Mouse (Mus musculus) midbrain, embryonic 11.5 days (tissue): ENCODE data around the gene Tmem186. TPM values are rescaled to one million over a fixed set of nuclear protein-coding genes. Genes with fewer than 3 reads are reported as not detected.

Experiments
- ATAC-seq: fragments of 200-750 bp; cut with Nextera tagmentation; 2 replicates; pipeline ENCODE4 v1.8.0; 2017; ENCODE audit warnings: moderate TSS enrichment, moderate library complexity; ENCODE audit not compliant: low FRiP score
- DNase-seq: peaks from one replicate; pipeline ENCODE4 v3.0.0; 2015; ENCODE audit warnings: low spot score; ENCODE audit errors: missing footprints
- H3K27ac ChIP-seq: fragments of 300-500 bp; sonication (generic); 2 replicates; pipeline ENCODE4 v1.5.1; 2014; ENCODE audit warnings: low read depth, low read length
- H3K27me3 ChIP-seq: fragments of 300-500 bp; sonication (generic); 2 replicates; pipeline ENCODE4 v1.6.1; 2014; ENCODE audit warnings: mild to moderate bottlenecking, low read length, moderate library complexity, mixed read lengths; ENCODE audit not compliant: control insufficient read depth, insufficient read depth
- H3K36me3 ChIP-seq: fragments of 300-500 bp; sonication (generic); 2 replicates; pipeline ENCODE4 v1.6.1; 2014; ENCODE audit warnings: mild to moderate bottlenecking, low read length, moderate library complexity, mixed read lengths; ENCODE audit not compliant: control insufficient read depth, insufficient read depth
- H3K4me1 ChIP-seq: fragments of 300-500 bp; sonication (generic); 2 replicates; pipeline ENCODE4 v1.6.1; 2014; ENCODE audit warnings: low read length; ENCODE audit not compliant: control insufficient read depth, insufficient read depth
- H3K4me2 ChIP-seq: fragments of 300-500 bp; sonication (generic); 2 replicates; pipeline ENCODE4 v1.6.1; 2014; ENCODE audit warnings: mild to moderate bottlenecking, moderate library complexity
- H3K4me3 ChIP-seq: fragments of 300-500 bp; sonication (generic); 2 replicates; pipeline ENCODE4 v1.5.1; 2014; ENCODE audit warnings: low read depth, low read length
- H3K9ac ChIP-seq: fragments of 300-500 bp; sonication (generic); 2 replicates; pipeline ENCODE4 v1.6.1; 2014; ENCODE audit warnings: low read length
- H3K9me3 ChIP-seq: fragments of 300-500 bp; sonication (generic); 2 replicates; pipeline ENCODE4 v1.6.1; 2016; ENCODE audit warnings: low read length; ENCODE audit not compliant: control insufficient read depth
- WGBS: fragments of 180-500 bp; shearing (Covaris S2); extraction: QIAGEN DNeasy Blood & Tissue Kit; methylation state at CpG from one replicate; pipeline ENCODE4 v1.1.7; 2014; 5-methylcytosine and 5-hydroxymethylcytosine counted together
- polyA plus RNA-seq: library from polyadenylated mRNA; unstranded; fragments of >200 nt; fragmentation: Nextera tagmentation; extraction: Ambion mirVana; gene quantifications from 2 replicates; pipeline ENCODE4 v1.2.1, GENCODE M21; 2014

Tmem186 gene
- polyA plus RNA-seq, 1 experiment from 2014 or later = 23.1 TPM

- H3K36me3 ChIP-seq = no peaks in the 10 kb centered on the region
- DNase-seq = no peak
- H3K4me3 ChIP-seq = no peak overlapping the region
- H3K9me3 ChIP-seq = no peaks in the 10 kb centered on the region
- no peak overlapping the region for H3K9ac ChIP-seq
- no peak overlapping the region for H3K27ac ChIP-seq
- WGBS = 49% methylated on average over 4 of the region's 4 CpGs
- H3K4me2 ChIP-seq = no peak overlapping the region
- peaks cover 12% of the 10 kb centered on the region for H3K27me3 ChIP-seq
- no peak for ATAC-seq
- H3K4me1 ChIP-seq = no peaks in the 10 kb centered on the region
Measured at GRCm38 (mm10) chr16:8676800-8677199, 39.3 kb upstream of the Tmem186 start.

- WGBS = 75% methylated on average over 2 of the region's 2 CpGs
- Histone ChIP-seq H3K4me1 (no peaks in the 10 kb centered on the region), H3K4me3 (no peak overlapping the region), H3K9me3 (no peaks in the 10 kb centered on the region), H3K4me2 (no peak overlapping the region), H3K9ac (no peak overlapping the region), H3K36me3 (no peaks in the 10 kb centered on the region), H3K27me3 (peaks cover 12% of the 10 kb centered on the region), H3K27ac (no peak overlapping the region)
- DNase-seq (no peak), ATAC-seq (no peak)
Measured at GRCm38 (mm10) chr16:8676228-8676627, 38.7 kb upstream of the Tmem186 start.

- no peak overlapping the region for H3K4me3 ChIP-seq
- DNase-seq = no peak
- ATAC-seq = no peak
- 91% methylated on average over 8 of the region's 8 CpGs for WGBS
- H3K27me3 ChIP-seq = peaks cover 12% of the 10 kb centered on the region
- H3K4me2 ChIP-seq = no peak overlapping the region
- no peak overlapping the region for H3K27ac ChIP-seq
- peaks cover 2% of the 10 kb centered on the region for H3K4me1 ChIP-seq
- no peak overlapping the region for H3K9ac ChIP-seq
- H3K36me3 ChIP-seq = no peaks in the 10 kb centered on the region
- no peaks in the 10 kb centered on the region for H3K9me3 ChIP-seq
Measured at GRCm38 (mm10) chr16:8675559-8675958, 38.0 kb upstream of the Tmem186 start.

- Histone ChIP-seq H3K27ac (no peak overlapping the region), H3K9me3 (no peaks in the 10 kb centered on the region), H3K9ac (no peak overlapping the region), H3K4me1 (peaks cover 13% of the 10 kb centered on the region), H3K4me2 (no peak overlapping the region), H3K36me3 (no peaks in the 10 kb centered on the region), H3K27me3 (peaks cover 12% of the 10 kb centered on the region), H3K4me3 (no peak overlapping the region)
- ATAC-seq (no peak), DNase-seq (peak; percentile 93)
- WGBS = 5% methylated on average over 8 of the region's 8 CpGs
Measured at GRCm38 (mm10) chr16:8674165-8674564, 36.7 kb upstream of the Tmem186 start.

- no peak overlapping the region for H3K9ac ChIP-seq
- peaks cover 12% of the 10 kb centered on the region for H3K27me3 ChIP-seq
- no peak overlapping the region for H3K27ac ChIP-seq
- no peaks in the 10 kb centered on the region for H3K9me3 ChIP-seq
- 73% methylated on average over 6 of the region's 6 CpGs for WGBS
- no peak overlapping the region for H3K4me2 ChIP-seq
- ATAC-seq (no peak), DNase-seq (no peak)
- peaks cover 21% of the 10 kb centered on the region for H3K4me1 ChIP-seq
- H3K4me3 ChIP-seq = no peak overlapping the region
- no peaks in the 10 kb centered on the region for H3K36me3 ChIP-seq
Measured at GRCm38 (mm10) chr16:8673343-8673742, 35.8 kb upstream of the Tmem186 start.

- peaks cover 26% of the 10 kb centered on the region for H3K4me1 ChIP-seq
- no peak overlapping the region; the same call in 1 of the 2 replicates for H3K4me2 ChIP-seq
- H3K27me3 ChIP-seq = peaks cover 12% of the 10 kb centered on the region
- DNase-seq (no peak), ATAC-seq (no peak)
- H3K9me3 ChIP-seq = no peaks in the 10 kb centered on the region
- no peak overlapping the region for H3K9ac ChIP-seq
- no peaks in the 10 kb centered on the region for H3K36me3 ChIP-seq
- H3K4me3 ChIP-seq = no peak overlapping the region
- H3K27ac ChIP-seq = no peak overlapping the region
Measured at GRCm38 (mm10) chr16:8672811-8673210, 35.3 kb upstream of the Tmem186 start.

GRCm38 (mm10) chr16:8672350-8672687 is 34.8 kb upstream of the Tmem186 start:
- Histone ChIP-seq H3K4me2 (peak overlapping the region; percentile 50), H3K9me3 (no peaks in the 10 kb centered on the region), H3K9ac (peak overlapping the region; percentile 73), H3K36me3 (no peaks in the 10 kb centered on the region), H3K27ac (no peak overlapping the region; the same call in 1 of the 2 replicates), H3K4me1 (peaks cover 28% of the 10 kb centered on the region), H3K4me3 (peak overlapping the region; percentile 55), H3K27me3 (peaks cover 12% of the 10 kb centered on the region)
- ATAC-seq (no peak), DNase-seq (no peak)
- WGBS = under 1% methylated on average over 18 of the region's 18 CpGs

- H3K4me3 ChIP-seq = peak within 1 kb of the TSS; percentile 55
- DNase-seq (peak; percentile 99), ATAC-seq (peak; percentile 90)
- H3K9ac ChIP-seq = peak within 1 kb of the TSS; percentile 73
- peak within 1 kb of the TSS; percentile 50 for H3K4me2 ChIP-seq
- H3K27ac ChIP-seq = peak within 1 kb of the TSS; percentile 84
- under 1% methylated on average over 66 of the region's 67 CpGs for WGBS
- H3K36me3 ChIP-seq = no peaks in the 10 kb centered on the region
- peaks cover 28% of the 10 kb centered on the region for H3K4me1 ChIP-seq
- H3K9me3 ChIP-seq = no peaks in the 10 kb centered on the region
- H3K27me3 ChIP-seq = peaks cover 12% of the 10 kb centered on the region
Measured at GRCm38 (mm10) chr16:8671551-8672349, 34.2 kb upstream of the Tmem186 start, which contains the start of gene Carhsp1. Gene Carhsp1, minus strand, starts transcription at chr16:8672155.
